Mouse (Mus musculus) liver, postnatal 0 days (tissue): Measurements from ENCODE around the gene Olfr1222.

Source experiments
- CTCF ChIP-seq: sonication (generic); IDR thresholded peaks from 2 replicates; pipeline ENCODE4 v1.5.1; 2016; ENCODE audit warnings: antibody characterized with exemption, low read depth
- EP300 ChIP-seq: IDR thresholded peaks from 2 replicates; pipeline ENCODE4 v1.6.1; 2016; ENCODE audit warnings: antibody characterized with exemption, low read depth, mild to moderate bottlenecking

DNA sequence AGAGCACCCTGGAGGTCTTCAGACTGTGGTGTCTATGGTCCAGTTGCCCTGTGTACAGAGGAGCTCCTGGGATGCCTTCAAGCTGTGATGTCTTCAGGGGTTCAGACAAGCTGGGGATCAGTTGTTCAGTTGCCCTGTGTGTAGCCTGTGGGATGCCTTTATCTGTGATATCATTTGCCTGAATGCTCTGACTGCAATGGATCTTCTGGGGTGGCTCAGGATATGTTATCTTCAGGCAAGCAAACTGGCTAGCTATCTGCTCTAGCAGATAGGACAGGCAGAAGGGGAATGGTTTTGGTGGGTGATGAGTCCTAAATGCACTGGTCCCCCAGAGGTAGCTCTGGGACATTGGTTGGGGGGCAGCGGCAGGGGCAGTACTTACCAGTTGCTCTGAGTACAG, 39.0 kb downstream of the Olfr1222 start:
- no peak for TF ChIP-seq CTCF
- TF ChIP-seq EP300: no peak
